Mouse (Mus musculus) liver, adult 10 weeks (tissue): ENCODE results near the gene Fam122c. TPM values are rescaled to one million over a fixed set of nuclear protein-coding genes. Genes with fewer than 3 reads are reported as not detected.

ENCODE experiments used
- polyA plus RNA-seq: library from polyadenylated mRNA; stranded (reverse); fragments of 350-450 nt; fragmentation: Illumina TruSeq; extraction: RNeasy Lipid Tissue Mini Kit (QIAGEN cat#74804); gene quantifications from one replicate; pipeline ENCODE4 v1.2.3, GENCODE M21; 2014; ENCODE audit warnings: low read depth, low replicate concordance

The Fam122c gene
- polyA plus RNA-seq, result not detected

DNA sequence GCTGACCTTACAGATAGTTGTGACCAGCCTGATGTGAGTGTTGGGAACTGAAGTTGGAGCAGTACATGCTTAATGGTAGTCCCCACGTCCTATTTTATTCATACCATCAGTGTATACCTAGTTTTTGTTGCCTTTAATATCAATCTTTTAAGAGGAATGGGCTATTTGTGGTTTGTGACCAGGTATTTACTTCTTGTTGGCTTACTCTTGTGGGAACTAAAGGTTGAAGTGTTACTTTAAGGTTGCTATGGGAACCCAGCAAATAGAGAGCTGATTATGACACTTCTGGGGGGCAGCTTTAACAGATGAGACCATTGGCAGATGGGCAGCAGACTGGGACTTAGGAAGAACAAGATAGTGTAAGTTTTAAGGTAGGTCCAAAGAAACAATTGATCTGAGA, at the start of gene Fam122c:
Gene Fam122c, plus strand, starts transcription at position 301 of the 400 bp plus-strand sequence.

DNA sequence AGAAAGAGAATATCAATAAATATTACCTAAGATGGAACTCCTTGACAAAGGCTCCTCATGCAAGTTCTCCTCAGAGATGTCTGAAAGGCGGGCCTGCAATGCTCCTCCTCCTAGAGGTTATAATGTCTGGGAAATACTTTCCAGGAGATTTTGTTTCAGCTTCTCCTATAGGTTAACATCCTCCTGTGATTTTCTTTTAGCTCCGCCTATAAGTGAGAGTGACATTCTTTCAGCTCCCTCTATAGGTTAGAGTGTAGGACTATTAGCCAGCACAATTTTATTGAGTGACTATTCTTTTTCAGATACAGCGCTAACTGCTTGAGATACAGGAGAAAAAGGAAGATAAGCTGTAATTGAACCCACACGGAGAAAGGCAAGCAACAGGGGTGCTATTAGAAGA, 33.2 kb upstream of the Fam122c start, which contains the start of gene Plac1:
Gene Plac1, minus strand, starts transcription at position 101 of the 400 bp plus-strand sequence.

DNA sequence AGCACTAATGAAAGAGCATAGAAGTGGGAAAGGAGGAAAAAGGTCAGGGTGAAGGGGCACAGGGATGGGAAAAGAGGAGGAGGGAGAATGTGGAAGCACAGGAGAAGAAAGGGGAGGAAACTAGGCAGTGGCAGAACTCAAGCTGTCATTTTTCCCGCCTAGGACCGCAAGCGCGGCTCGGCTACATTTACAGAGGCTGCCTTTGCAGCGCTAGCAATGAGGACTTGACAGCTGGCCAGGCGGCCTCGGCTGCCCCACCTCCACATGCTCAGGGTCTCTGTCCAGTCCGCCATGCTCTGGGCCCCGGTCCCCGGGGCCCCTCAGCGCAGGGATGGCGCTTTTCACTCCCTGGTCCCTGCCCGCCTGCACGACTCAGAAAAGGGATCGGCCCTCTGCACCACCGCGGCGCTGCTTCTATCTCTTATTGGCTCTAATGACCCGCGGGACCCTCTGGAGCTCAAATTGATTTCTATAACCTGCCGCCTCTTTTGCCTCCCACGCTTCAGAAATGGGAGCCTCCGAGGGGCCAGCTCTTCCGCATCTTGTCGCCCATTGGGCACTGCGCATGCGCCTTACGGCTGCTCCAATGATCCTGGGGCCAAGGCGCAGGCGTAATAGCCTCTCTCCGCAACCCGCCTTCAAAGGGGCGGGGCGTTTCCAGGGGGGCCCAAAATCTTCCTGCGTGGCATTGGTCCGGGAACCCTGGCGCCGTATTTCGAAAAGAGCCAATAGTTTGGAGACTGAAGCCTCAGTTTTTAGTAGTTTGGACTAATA, 3.7 kb upstream of the Fam122c start, which contains the start of gene Fam122b:
Gene Fam122b, minus strand, starts transcription at position 517 of the 774 bp plus-strand sequence.

DNA sequence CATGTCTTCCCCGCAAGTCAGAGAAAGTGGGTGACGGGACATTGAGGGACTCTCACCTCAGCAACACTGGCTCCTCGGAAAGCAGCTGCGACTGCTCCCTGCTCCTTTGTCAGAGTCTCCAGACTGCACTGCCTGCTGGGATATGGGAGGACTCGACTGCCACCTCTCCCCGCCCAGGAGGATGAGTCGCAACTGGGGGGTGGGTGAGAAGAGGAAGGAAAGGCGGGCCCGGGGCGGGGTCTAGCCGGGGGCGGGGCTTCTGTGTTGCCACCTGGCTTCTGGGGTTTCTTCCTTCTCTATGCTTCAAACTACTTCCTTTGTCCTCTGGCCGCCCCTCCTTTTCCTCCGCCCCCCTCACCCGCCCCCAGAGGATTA, 97.1 kb downstream of the Fam122c start, which contains the start of gene Mospd1:
Gene Mospd1, minus strand, starts transcription at position 137 of the 375 bp plus-strand sequence.

Other genes with a start within 250 kb of the Fam122c start
- gene Plac1, start 33.3 kb upstream of the Fam122c start, polyA plus RNA-seq, result not detected
- gene Fam122b, start 3.6 kb upstream of the Fam122c start, polyA plus RNA-seq, result 4.5 TPM
- gene Mospd1, start 97.1 kb downstream of the Fam122c start, polyA plus RNA-seq, result 31.6 TPM
- gene Etd, start 161.5 kb downstream of the Fam122c start, polyA plus RNA-seq, result not detected